Mouse (Mus musculus) liver, postnatal 0 days (tissue): ENCODE data around the gene Ank. TPM values are rescaled to one million over a fixed set of nuclear protein-coding genes. Genes with fewer than 3 reads are reported as not detected.

Source experiments
- ATAC-seq: fragments of 200-750 bp; cut with Nextera tagmentation; 2 replicates; pipeline ENCODE4 v1.8.0; 2017; ENCODE audit warnings: mild to moderate bottlenecking, moderate library complexity
- DNase-seq: peaks from one replicate; pipeline ENCODE4 v3.0.0-alpha.2; 2016
- H3K27ac ChIP-seq: fragments of 300-500 bp; sonication (generic); 2 replicates; pipeline ENCODE4 v1.5.1; 2014; ENCODE audit warnings: antibody characterized with exemption, moderate library complexity, mild to moderate bottlenecking, low read depth
- H3K27me3 ChIP-seq: fragments of 300-500 bp; sonication (generic); 2 replicates; pipeline ENCODE4 v1.6.1; 2014; ENCODE audit warnings: low read length, control low read depth, mixed read lengths; ENCODE audit not compliant: insufficient read depth
- H3K36me3 ChIP-seq: fragments of 300-500 bp; sonication (generic); replicated peaks from 2 replicates; pipeline ENCODE4 v1.6.1; 2014; ENCODE audit warnings: mild to moderate bottlenecking, control low read depth, low read length, moderate library complexity, mixed read lengths; ENCODE audit not compliant: insufficient read depth
- H3K4me1 ChIP-seq: fragments of 300-500 bp; sonication (generic); 2 replicates; pipeline ENCODE4 v1.6.1; 2014; ENCODE audit warnings: antibody characterized with exemption, mild to moderate bottlenecking, control low read depth; ENCODE audit not compliant: insufficient read depth
- H3K4me2 ChIP-seq: fragments of 300-500 bp; sonication (generic); 2 replicates; pipeline ENCODE4 v1.6.1; 2014; ENCODE audit warnings: low read depth, mild to moderate bottlenecking, low read length, moderate library complexity, mixed read lengths
- H3K4me3 ChIP-seq: fragments of 300-500 bp; sonication (generic); 2 replicates; pipeline ENCODE4 v1.5.1; 2014; ENCODE audit warnings: low read depth, low read length
- H3K9ac ChIP-seq: fragments of 300-500 bp; sonication (generic); replicated peaks from 2 replicates; pipeline ENCODE4 v1.6.1; 2014; ENCODE audit warnings: mild to moderate bottlenecking, moderate library complexity
- H3K9me3 ChIP-seq: fragments of 300-500 bp; sonication (generic); 2 replicates; pipeline ENCODE4 v1.6.1; 2016; ENCODE audit warnings: mild to moderate bottlenecking, control low read depth, low read length, mixed read lengths
- CTCF ChIP-seq: sonication (generic); IDR thresholded peaks from 2 replicates; pipeline ENCODE4 v1.5.1; 2016; ENCODE audit warnings: antibody characterized with exemption, low read depth
- EP300 ChIP-seq: IDR thresholded peaks from 2 replicates; pipeline ENCODE4 v1.6.1; 2016; ENCODE audit warnings: antibody characterized with exemption, low read depth, mild to moderate bottlenecking
- WGBS: fragments of 180-500 bp; shearing (Covaris S2); extraction: QIAGEN DNeasy Blood & Tissue Kit; methylation state at CpG from one replicate; pipeline ENCODE4 v1.1.7; 2014; ENCODE audit not compliant: insufficient replicate concordance; 5-methylcytosine and 5-hydroxymethylcytosine counted together
- microRNA-seq: library from miRNA; unstranded; fragments of <30 nt; microRNA quantifications from one replicate; pipeline ENCODE4, GENCODE M21; 2016
- polyA plus RNA-seq: library from polyadenylated mRNA; unstranded; fragments of >200 nt; fragmentation: Nextera tagmentation; extraction: Ambion mirVana; gene quantifications from 2 replicates; pipeline ENCODE4 v1.2.1, GENCODE M21; 2015

Ank gene
- polyA plus RNA-seq, 1 experiment from 2014 or later, result 7.8 TPM

- TF ChIP-seq CTCF, result peak; percentile 24; the same call in 1 of the 2 replicates
- TF ChIP-seq EP300, result no peak
- H3K4me1 ChIP-seq, result peaks cover 39% of the 10 kb centered on the region
- H3K36me3 ChIP-seq, result peaks cover 4% of the 10 kb centered on the region; the same call in 1 of the 2 replicates
- H3K27me3 ChIP-seq, result no peaks in the 10 kb centered on the region
- DNase-seq (peak; percentile 99), ATAC-seq (peak; percentile 95)
- H3K4me2 ChIP-seq, result peak within 1 kb of the TSS; percentile 85
- 7% methylated on average over 56 of the region's 56 CpGs for WGBS
- H3K9me3 ChIP-seq, result no peaks in the 10 kb centered on the region
- peak within 1 kb of the TSS; percentile 89 for H3K27ac ChIP-seq
- H3K9ac ChIP-seq, result peak within 1 kb of the TSS; percentile 97
- H3K4me3 ChIP-seq, result peak within 1 kb of the TSS; percentile 86
Observed at GRCm38 (mm10) chr15:27630601-27631383, 164.3 kb downstream of the Ank start, which contains the start of gene Otulin. Gene Otulin (minus strand): TSS chr15:27630693.

DNA sequence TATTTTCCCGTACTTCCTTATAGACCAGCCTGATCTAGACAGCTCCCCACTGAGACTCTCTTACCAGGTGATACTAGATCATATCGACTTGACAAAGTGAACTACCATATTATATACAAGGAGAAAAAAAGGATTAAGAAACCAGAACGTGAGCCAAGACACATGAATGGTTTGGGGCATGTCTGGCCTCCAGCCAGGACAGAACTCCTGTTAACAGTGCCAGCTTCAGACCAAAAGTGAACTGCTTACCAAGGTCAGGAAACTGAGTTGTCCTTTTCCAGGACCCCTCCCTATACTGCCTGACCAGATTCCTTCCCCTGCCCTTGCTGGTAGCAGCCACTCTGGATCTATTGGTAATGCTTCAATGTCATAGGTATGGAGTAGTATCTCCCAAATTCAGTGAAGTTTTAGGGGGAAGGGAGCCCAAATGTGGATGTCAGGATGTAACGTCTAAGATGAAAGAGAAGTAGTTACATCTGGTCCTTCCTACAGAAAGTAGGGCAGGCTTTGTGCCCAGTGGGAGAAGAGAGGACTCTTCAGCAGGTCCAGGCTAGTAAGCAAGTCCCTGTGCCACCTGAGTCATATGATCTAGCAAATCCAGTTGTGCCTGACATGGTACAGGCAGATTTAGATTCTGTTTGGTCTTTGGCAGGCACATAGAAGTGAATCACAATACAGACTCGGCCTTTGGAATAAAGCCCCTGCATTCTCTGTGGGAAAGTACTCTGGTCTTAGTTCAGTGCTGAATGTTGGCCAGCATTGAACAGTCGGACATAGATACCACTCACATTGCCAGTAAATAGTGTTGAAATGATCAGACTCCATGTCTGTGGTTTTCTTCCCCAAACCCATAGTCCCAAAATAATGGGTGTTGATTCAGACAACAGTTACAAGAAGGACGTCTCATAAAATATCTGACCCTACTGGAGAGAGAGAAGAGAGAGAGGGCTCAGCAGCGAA, 167.7 kb downstream of the Ank start:
- no peak overlapping the region for H3K27ac ChIP-seq
- no peaks in the 10 kb centered on the region for H3K36me3 ChIP-seq
- H3K4me3 ChIP-seq, result no peak overlapping the region
- no peaks in the 10 kb centered on the region for H3K27me3 ChIP-seq
- TF ChIP-seq CTCF (no peak), EP300 (no peak)
- no peak for ATAC-seq
- DNase-seq, result no peak
- WGBS, result 77% methylated on average over 8 of the region's 8 CpGs
- H3K4me1 ChIP-seq, result peaks cover 10% of the 10 kb centered on the region; the same call in 1 of the 2 replicates
- H3K4me2 ChIP-seq, result no peak overlapping the region
- H3K9ac ChIP-seq, result no peak overlapping the region
- no peaks in the 10 kb centered on the region for H3K9me3 ChIP-seq

DNA sequence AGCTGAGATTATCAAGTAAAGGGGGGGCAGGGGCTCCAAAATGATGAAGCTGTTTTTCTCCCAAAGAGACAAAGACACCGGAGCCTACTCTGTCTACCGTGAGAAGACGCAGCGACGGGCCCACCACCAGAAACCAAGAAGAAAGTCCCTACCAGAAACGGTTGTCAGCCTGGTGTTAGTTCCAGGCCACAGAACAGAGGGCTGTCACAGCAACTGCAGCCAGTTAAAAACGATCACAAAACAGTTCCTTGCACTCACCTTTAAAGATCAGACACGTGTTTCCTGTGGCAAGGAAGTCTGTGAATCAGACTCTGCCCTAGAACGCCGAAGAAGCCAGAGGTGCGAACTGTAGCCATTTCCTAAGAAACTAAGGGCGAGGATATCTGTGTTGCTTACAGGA, 174.7 kb downstream of the Ank start:
- no peaks in the 10 kb centered on the region for H3K9me3 ChIP-seq
- no peaks in the 10 kb centered on the region for H3K27me3 ChIP-seq
- H3K9ac ChIP-seq, result no peak overlapping the region
- H3K36me3 ChIP-seq, result no peaks in the 10 kb centered on the region
- ATAC-seq (no peak), DNase-seq (no peak)
- 35% methylated on average over 12 of the region's 12 CpGs for WGBS
- no peak overlapping the region for H3K27ac ChIP-seq
- no peaks in the 10 kb centered on the region for H3K4me1 ChIP-seq
- no peak overlapping the region for H3K4me3 ChIP-seq
- H3K4me2 ChIP-seq, result no peak overlapping the region
- TF ChIP-seq EP300, result no peak
- no peak for TF ChIP-seq CTCF

GRCm38 (mm10) chr15:27642895-27643294, 176.4 kb downstream of the Ank start:
- Histone ChIP-seq H3K27ac (no peak overlapping the region), H3K4me2 (no peak overlapping the region), H3K4me3 (no peak overlapping the region), H3K9ac (no peak overlapping the region), H3K27me3 (no peaks in the 10 kb centered on the region), H3K36me3 (no peaks in the 10 kb centered on the region), H3K4me1 (no peaks in the 10 kb centered on the region), H3K9me3 (no peaks in the 10 kb centered on the region)
- ATAC-seq, result no peak
- 75% methylated on average over 3 of the region's 3 CpGs for WGBS
- TF ChIP-seq EP300 (no peak), CTCF (peak; percentile 76)
- peak; percentile 46 for DNase-seq

Small RNAs within 50 kb of the gene (microRNA-seq; reads per million reads assigned to microRNA genes)
- gene Mir7117, result not detected

Other genes with a start within 250 kb of the Ank start
- 20.8 and 23.5 TPM in 2 replicates for gene Otulin, start 164.0 kb downstream of the Ank start, polyA plus RNA-seq
- 12.3 and 13.7 TPM in 2 replicates for gene Otulinl, start 214.9 kb downstream of the Ank start, polyA plus RNA-seq